Mouse (Mus musculus) hindbrain, embryonic 10.5 days (tissue): Measurements from ENCODE around the gene Gm45261. TPM values are rescaled to one million over a fixed set of nuclear protein-coding genes. Genes with fewer than 3 reads are reported as not detected.

ENCODE experiments used
- DNase-seq: peaks from one replicate; pipeline ENCODE4 v3.0.0-alpha.2; 2017; ENCODE audit warnings: low spot score
- H3K27ac ChIP-seq: fragments of 300-500 bp; sonication (generic); 2 replicates; pipeline ENCODE4 v1.5.1; 2016; ENCODE audit warnings: mild to moderate bottlenecking, moderate library complexity
- H3K27me3 ChIP-seq: fragments of 300-500 bp; sonication (generic); 2 replicates; pipeline ENCODE4 v1.6.1; 2016; ENCODE audit warnings: mild to moderate bottlenecking; ENCODE audit not compliant: poor library complexity, insufficient read depth, severe bottlenecking
- H3K36me3 ChIP-seq: fragments of 300-500 bp; sonication (generic); 2 replicates; pipeline ENCODE4 v1.6.1; 2016; ENCODE audit warnings: mild to moderate bottlenecking, moderate library complexity
- H3K4me1 ChIP-seq: fragments of 300-500 bp; sonication (generic); replicated peaks from 2 replicates; pipeline ENCODE4 v1.6.1; 2016; ENCODE audit warnings: mild to moderate bottlenecking
- H3K4me3 ChIP-seq: fragments of 300-500 bp; sonication (generic); 2 replicates; pipeline ENCODE4 v1.5.1; 2016; ENCODE audit warnings: mild to moderate bottlenecking, moderate library complexity
- H3K9me3 ChIP-seq: fragments of 300-500 bp; sonication (generic); 2 replicates; pipeline ENCODE4 v1.6.1; 2016; ENCODE audit warnings: mild to moderate bottlenecking, moderate library complexity
- WGBS: fragments of 180-500 bp; shearing (Covaris S2); methylation state at CpG from one replicate; pipeline ENCODE4 v1.1.7; 2016; 5-methylcytosine and 5-hydroxymethylcytosine counted together
- polyA plus RNA-seq: library from polyadenylated mRNA; unstranded; fragments of >200 nt; fragmentation: Nextera tagmentation; extraction: Ambion mirVana; gene quantifications from 2 replicates; pipeline ENCODE4 v1.2.1, GENCODE M21; 2016

The Gm45261 gene
- polyA plus RNA-seq, 1 experiment from 2014 or later, result not detected

DNA sequence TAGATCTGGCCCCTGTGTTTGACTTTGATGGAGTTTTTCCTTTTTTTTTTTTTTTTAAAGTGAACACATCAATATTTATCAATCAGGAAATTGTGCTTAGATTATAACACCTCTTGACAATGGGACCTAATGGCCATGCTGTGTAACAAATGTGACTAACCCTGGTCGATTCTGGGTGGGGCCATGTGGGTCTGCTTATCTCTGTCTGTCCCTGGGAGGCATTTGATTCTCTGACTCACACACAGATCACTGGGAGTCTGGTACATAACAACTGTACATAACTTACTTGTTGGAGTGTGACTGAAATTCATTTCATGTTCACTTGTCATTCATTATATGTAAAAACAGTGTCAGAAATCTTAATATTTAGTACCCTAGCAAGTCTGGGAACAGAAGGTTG lies 13.7 kb downstream of the Gm45261 start:
- Histone ChIP-seq H3K27ac (no peak overlapping the region), H3K9me3 (no peaks in the 10 kb centered on the region), H3K4me3 (no peak overlapping the region), H3K4me1 (no peaks in the 10 kb centered on the region), H3K27me3 (no peaks in the 10 kb centered on the region), H3K36me3 (no peaks in the 10 kb centered on the region)
- 79% methylated on average over 1 of the region's 1 CpGs for WGBS
- DNase-seq, result no peak

DNA sequence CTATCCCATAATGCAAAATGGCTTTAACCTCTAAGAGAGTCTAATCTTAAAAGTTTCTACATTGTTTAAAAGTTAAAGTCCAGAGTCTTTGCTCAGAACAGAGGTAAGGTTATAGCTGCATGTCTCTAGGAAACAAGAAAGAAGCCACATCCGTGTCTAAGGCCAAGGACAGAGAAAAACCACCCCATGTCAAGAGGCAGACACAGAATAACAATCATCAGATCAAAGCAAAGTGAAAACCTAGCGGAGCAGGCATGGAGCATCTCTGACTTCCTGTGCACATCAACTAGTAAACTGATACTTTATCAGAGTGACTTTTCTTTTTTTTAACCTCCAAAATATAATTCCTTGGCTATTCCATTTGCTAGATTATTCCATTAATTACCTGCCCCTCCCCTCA lies 20.3 kb downstream of the Gm45261 start:
- Histone ChIP-seq H3K27ac (no peak overlapping the region), H3K4me3 (no peak overlapping the region), H3K36me3 (no peaks in the 10 kb centered on the region), H3K4me1 (no peaks in the 10 kb centered on the region), H3K9me3 (no peaks in the 10 kb centered on the region), H3K27me3 (no peaks in the 10 kb centered on the region)
- no peak for DNase-seq
- WGBS, result 70% methylated on average over 2 of the region's 2 CpGs

DNA sequence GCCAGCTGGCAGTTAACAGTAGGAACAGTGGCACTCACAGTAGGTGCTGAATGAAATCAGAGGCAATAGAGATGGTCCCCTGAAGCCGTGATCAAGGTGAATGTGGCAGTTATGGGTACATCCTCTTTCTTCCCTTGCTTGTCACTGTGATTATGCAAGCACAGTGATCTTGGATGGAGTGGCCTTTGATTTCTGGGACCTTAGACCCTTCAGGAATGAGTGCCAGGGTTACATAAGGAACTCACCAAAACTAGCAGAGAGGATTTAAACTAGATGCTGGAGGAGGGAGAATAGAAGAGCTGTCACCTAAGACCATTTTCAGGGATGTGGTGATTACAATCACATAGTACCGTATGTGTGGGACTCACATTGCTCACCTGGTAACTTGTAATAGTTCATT lies 22.7 kb downstream of the Gm45261 start:
- 84% methylated on average over 2 of the region's 2 CpGs for WGBS
- Histone ChIP-seq H3K4me3 (no peak overlapping the region), H3K4me1 (no peaks in the 10 kb centered on the region), H3K27ac (no peak overlapping the region), H3K27me3 (no peaks in the 10 kb centered on the region), H3K9me3 (no peaks in the 10 kb centered on the region), H3K36me3 (no peaks in the 10 kb centered on the region)
- no peak for DNase-seq

DNA sequence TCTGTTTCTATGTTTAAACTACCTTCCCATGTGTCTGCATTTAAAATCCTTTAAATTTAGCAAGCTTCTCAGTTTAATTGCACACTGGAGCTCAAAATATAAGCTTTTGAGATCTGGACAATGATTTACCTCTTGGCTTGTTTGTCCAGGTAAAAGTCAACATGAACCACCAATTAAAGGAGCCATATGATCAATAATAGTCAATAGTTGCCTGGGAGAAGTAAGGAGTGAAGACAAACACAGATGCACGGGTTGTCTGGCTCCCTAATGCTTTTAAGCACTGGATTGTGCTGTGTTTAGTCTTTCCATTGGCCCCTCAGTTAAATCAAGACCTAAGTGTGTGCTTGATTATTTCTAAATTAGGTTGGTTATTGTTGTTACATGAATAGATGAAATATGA lies 33.3 kb downstream of the Gm45261 start:
- Histone ChIP-seq H3K36me3 (no peaks in the 10 kb centered on the region), H3K9me3 (no peaks in the 10 kb centered on the region), H3K27ac (no peak overlapping the region), H3K4me3 (no peak overlapping the region), H3K4me1 (no peaks in the 10 kb centered on the region), H3K27me3 (no peaks in the 10 kb centered on the region)
- WGBS, result 78% methylated on average over 1 of the region's 1 CpGs
- no peak for DNase-seq

DNA sequence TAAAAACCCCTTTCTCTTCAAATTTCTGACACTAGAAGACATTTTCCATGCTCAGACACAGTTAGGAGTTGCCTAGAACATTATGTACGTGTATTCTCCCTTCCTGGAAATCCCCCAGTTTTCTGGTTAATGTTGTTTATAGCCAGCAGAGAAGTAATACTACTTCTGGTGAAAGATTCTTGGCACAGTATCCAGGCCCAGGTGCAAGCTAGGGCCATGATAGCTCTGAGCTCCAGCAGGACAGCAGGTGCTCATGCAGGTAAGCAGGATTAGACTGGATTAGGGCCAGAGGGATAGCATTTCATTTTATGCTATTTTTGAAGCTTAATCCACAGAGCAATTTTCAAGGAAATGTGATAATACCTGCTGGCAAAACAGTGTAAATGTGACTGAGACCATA lies 33.8 kb downstream of the Gm45261 start:
- no peaks in the 10 kb centered on the region for H3K9me3 ChIP-seq
- H3K4me1 ChIP-seq, result no peaks in the 10 kb centered on the region
- no peaks in the 10 kb centered on the region for H3K36me3 ChIP-seq
- no peak overlapping the region for H3K4me3 ChIP-seq
- H3K27ac ChIP-seq, result no peak overlapping the region
- no peak for DNase-seq
- 82% methylated on average over 1 of the region's 1 CpGs for WGBS
- H3K27me3 ChIP-seq, result no peaks in the 10 kb centered on the region

DNA sequence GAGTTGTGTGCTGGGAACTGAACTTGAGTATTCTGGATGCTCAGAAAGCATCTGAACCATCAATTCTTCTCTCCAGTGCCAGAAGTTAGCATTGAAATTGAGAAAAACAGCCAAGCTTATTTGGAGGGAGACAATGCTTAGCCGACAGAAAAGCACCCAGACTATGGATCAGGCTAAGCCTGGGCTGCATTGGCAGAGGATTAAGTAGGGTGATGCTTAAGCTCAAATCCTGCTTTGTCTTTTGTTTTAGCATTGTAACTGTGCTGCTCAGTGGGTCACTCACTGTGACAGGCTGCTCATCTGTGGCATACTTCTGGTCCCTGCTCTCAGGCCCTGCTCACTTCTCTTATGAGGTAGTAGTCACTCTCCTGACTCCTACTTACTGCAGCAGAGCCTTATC lies 36.6 kb downstream of the Gm45261 start:
- no peaks in the 10 kb centered on the region for H3K9me3 ChIP-seq
- H3K27ac ChIP-seq, result no peak overlapping the region
- DNase-seq, result no peak
- H3K4me1 ChIP-seq, result no peaks in the 10 kb centered on the region
- H3K36me3 ChIP-seq, result no peaks in the 10 kb centered on the region
- WGBS, result 57% methylated on average over 1 of the region's 1 CpGs
- no peak overlapping the region for H3K4me3 ChIP-seq
- no peaks in the 10 kb centered on the region for H3K27me3 ChIP-seq

DNA sequence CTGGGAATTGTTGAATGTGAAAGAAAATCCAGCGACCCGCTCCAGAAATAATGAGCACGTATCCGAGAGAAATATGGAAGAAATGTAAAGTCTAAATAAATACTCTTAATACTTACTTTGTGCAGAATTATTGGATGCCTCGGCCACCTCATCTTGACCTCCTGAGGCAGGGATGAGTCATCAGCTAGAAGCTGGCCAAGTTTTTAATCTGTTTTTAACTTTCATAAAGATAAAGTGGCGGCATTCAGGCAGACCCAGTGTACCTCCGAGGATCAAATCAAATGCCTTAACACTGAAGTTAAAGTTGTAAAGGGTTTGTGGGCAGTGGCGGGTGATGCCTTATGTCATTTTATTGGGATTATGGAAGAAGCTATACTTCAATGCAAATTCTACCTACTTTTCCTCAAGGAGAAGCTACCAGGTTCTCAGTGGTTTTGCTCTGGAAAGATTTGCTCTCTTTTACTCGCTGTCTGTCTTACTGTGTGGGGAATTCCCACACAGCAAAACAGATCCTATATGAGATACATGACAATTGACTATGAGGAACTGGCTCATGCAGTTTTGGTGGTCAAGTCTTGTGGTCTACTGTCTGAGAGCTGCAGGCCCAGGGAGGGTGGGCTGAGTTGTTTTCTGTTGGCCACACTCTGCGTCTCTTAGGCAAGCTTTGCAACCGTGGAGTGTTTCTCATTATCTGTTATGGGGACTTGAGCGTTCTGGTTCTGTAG lies 42.8 kb downstream of the Gm45261 start:
- H3K27ac ChIP-seq, result no peak overlapping the region
- H3K4me1 ChIP-seq, result no peaks in the 10 kb centered on the region
- WGBS, result 92% methylated on average over 12 of the region's 12 CpGs
- H3K9me3 ChIP-seq, result no peaks in the 10 kb centered on the region
- H3K36me3 ChIP-seq, result no peaks in the 10 kb centered on the region
- H3K27me3 ChIP-seq, result no peaks in the 10 kb centered on the region
- no peak overlapping the region for H3K4me3 ChIP-seq
- no peak for DNase-seq

DNA sequence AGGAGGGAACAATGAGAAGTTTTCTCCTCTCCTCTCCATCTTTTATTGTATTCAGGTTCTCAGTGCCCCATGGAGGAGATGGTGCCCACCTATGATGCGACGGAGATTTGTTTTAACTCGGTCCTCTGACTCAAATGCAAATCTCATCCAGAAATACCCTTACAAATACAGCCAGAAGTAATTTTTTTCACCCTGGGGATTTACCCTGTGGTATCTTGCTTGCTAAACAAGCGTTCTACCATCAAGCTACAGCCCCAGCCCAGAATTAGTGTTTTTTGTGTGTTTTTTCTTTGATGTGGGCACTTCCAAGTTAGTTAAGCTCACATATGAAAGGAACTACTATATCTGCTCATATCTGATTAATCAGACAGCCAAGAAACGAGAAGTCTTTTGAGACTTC lies 44.9 kb downstream of the Gm45261 start:
- Histone ChIP-seq H3K27ac (no peak overlapping the region), H3K9me3 (no peaks in the 10 kb centered on the region), H3K27me3 (no peaks in the 10 kb centered on the region), H3K4me3 (no peak overlapping the region), H3K36me3 (no peaks in the 10 kb centered on the region), H3K4me1 (no peaks in the 10 kb centered on the region)
- no peak for DNase-seq
- WGBS, result 82% methylated on average over 5 of the region's 5 CpGs

DNA sequence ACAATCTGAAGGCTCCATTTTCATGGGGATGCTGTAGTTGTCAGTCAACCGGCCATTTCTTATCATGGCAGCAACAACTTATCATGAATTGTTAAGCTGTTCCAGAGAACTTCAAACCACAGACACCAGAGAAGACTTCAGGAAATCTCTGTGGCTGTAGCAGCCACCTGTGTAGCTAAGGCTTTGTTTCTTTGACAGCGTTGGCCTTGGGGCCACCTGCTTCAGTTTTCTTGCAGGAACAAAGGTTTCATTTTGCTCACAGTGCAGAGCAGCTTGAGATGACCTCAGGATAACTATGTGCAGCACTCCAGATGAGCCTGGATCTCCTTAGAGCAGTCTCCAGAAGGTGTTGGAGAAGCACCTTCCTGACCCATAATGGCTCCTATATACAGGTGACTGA lies 48.7 kb downstream of the Gm45261 start:
- Histone ChIP-seq H3K4me3 (no peak overlapping the region), H3K4me1 (no peaks in the 10 kb centered on the region), H3K27ac (no peak overlapping the region), H3K27me3 (no peaks in the 10 kb centered on the region), H3K9me3 (no peaks in the 10 kb centered on the region), H3K36me3 (no peaks in the 10 kb centered on the region)
- DNase-seq, result no peak
- 89% methylated on average over 2 of the region's 2 CpGs for WGBS

DNA sequence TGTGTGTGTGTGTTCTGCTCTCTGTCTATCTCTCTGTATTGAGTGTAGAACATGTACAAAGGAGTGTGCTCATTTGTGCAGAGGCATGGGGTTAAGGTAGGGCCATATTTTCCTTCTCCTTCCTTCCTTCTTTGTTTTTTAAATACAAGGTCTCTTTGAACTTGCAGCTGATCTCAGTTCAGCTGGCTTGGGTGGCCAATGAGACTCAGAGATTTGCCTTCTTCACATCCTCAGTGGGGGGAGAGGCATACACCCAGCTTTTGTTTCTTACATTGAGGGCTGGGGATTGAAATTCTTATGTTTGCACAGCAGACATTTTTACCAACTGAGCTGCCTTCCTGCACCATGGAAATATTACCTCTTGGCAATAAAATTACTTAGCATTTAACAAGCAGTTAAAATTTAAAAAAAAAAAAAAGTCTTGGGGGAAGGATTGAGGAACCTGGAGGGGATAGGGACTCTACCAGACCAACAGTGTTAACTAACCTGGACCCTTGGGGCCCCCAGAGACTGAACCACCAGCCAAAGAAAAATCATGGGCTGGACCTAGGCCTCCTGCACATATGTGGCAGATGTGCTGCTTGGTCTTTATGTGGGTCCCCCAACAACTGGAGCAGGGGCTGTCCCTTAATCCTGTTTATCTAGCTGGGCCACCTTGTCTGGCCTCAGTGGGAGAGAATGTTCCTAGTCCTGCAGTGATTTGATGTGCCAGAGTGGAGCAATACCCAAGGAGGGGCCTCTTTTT lies 50.8 kb downstream of the Gm45261 start:
- Histone ChIP-seq H3K4me3 (no peak overlapping the region), H3K36me3 (no peaks in the 10 kb centered on the region), H3K4me1 (no peaks in the 10 kb centered on the region), H3K27me3 (no peaks in the 10 kb centered on the region), H3K27ac (no peak overlapping the region), H3K9me3 (no peaks in the 10 kb centered on the region)
- no peak for DNase-seq

DNA sequence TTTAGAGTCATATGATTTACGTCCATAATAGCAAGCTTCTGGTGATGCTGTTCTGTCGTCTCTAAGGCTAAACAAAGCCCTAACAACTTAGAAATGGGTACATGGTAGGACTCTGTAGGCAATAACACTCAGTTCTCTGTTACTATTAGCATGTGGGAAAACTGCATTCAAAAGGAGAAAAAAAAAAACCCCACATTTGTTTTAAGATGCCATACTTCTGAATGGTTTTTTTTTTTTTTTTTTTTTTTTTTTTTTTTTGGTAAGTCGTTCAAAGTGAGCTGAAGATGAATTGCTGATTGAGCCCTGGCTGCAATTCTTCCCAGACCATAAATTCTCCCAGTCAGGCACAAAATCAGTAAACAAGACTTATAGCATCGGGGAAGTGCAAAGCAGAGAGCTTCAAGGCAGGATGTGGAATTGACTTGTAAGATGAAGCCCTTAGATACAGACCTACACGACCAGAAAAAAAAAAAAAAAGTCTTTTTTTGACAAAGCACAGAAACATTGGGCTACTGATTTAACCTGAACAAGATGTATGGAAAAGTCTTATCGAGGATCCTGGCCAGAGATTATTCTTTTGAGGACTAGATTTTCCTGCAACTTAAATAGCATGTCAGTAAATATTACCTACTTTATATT lies 51.7 kb downstream of the Gm45261 start:
- 70% methylated on average over 6 of the region's 6 CpGs for WGBS
- Histone ChIP-seq H3K27ac (no peak overlapping the region), H3K36me3 (no peaks in the 10 kb centered on the region), H3K4me3 (no peak overlapping the region), H3K4me1 (no peaks in the 10 kb centered on the region), H3K9me3 (no peaks in the 10 kb centered on the region), H3K27me3 (no peaks in the 10 kb centered on the region)
- no peak for DNase-seq

DNA sequence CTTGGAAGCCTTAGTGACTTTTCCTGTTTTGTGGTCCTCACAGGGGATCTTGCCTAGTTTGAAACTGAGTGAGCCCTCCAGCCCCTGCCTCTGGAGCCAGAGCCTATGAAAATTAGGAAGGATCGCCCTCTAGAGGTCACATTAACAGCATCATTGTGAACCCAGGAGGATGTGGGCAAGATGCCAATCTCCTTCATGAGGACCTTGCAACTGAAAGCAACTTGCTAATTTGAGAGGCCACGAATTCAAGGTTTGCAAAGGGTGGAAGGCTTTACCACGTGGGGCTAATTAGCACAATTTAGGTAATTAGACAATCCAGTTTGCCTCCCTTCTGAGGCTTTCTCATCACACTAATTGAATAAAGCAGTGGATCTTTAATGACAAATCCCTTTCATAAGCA lies 52.7 kb downstream of the Gm45261 start:
- no peaks in the 10 kb centered on the region for H3K4me1 ChIP-seq
- 13% methylated on average over 3 of the region's 3 CpGs for WGBS
- no peak overlapping the region for H3K27ac ChIP-seq
- H3K27me3 ChIP-seq, result no peaks in the 10 kb centered on the region
- no peaks in the 10 kb centered on the region for H3K36me3 ChIP-seq
- DNase-seq, result peak; percentile 32
- H3K4me3 ChIP-seq, result no peak overlapping the region
- no peaks in the 10 kb centered on the region for H3K9me3 ChIP-seq

DNA sequence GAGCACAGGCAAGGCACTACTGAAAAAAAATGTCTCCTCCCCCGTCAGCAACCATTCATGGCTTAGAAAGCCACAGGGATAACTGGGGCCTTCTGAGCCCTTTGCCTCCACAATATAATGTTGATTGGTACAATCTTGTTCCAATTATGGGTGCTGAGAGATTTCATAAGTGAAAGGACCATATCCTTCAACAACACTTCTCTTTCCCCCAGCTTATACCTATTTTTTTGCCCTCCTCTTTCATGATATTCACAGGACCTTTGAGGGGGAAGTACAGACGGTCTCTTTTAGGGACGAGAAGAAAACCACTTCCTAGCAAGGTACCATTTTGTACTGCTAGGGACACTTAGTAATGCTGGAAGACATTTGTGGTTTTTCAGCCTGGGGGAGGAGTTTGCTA lies 57.1 kb downstream of the Gm45261 start:
- no peak overlapping the region for H3K27ac ChIP-seq
- no peaks in the 10 kb centered on the region for H3K27me3 ChIP-seq
- H3K9me3 ChIP-seq, result no peaks in the 10 kb centered on the region
- 81% methylated on average over 3 of the region's 3 CpGs for WGBS
- DNase-seq, result no peak
- H3K36me3 ChIP-seq, result no peaks in the 10 kb centered on the region
- H3K4me1 ChIP-seq, result no peaks in the 10 kb centered on the region
- H3K4me3 ChIP-seq, result no peak overlapping the region
